Mouse (Mus musculus) kidney, postnatal 14 days (tissue): ENCODE data around the gene Adamtsl3.
A peak's percentile ranks its signal among the peaks of the same experiment; 100 is the strongest.

Experiments used
- DNase-seq: peaks from one replicate; pipeline ENCODE4 v3.0.0; 2022; ENCODE audit warnings: mixed read lengths

Gene Adamtsl3

GRCm38 (mm10) chr7:82424281-82424680, 88.8 kb downstream of the Adamtsl3 start:
- no peak for DNase-seq

- no peak for DNase-seq
Observed at GRCm38 (mm10) chr7:82425374-82425773, 89.9 kb downstream of the Adamtsl3 start.

- DNase-seq = no peak
Observed at GRCm38 (mm10) chr7:82429447-82429846, 94.0 kb downstream of the Adamtsl3 start.

- no peak for DNase-seq
Observed at GRCm38 (mm10) chr7:82431572-82431971, 96.1 kb downstream of the Adamtsl3 start.

- no peak for DNase-seq
Observed at GRCm38 (mm10) chr7:82433226-82433625, 97.7 kb downstream of the Adamtsl3 start.

DNA sequence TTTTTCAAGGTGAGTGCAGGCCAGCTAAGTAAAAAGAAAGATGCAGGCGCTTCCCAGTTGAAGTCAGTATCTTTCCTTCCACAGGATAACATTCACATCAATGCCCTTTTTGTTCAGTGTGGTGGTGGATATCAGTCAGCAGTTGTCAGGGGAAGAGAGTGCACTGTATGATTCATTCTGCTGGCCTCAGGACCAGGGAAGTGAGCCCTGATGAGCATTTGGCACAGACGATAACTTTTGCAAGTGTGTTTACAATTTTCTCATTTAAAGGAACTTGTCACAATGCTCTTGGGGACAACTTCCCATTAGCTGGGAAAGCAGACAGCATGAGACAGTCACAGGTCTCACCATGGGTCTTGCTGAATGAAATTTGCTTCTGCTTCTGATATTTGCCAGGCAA, 122.9 kb downstream of the Adamtsl3 start:
- DNase-seq = no peak

DNA sequence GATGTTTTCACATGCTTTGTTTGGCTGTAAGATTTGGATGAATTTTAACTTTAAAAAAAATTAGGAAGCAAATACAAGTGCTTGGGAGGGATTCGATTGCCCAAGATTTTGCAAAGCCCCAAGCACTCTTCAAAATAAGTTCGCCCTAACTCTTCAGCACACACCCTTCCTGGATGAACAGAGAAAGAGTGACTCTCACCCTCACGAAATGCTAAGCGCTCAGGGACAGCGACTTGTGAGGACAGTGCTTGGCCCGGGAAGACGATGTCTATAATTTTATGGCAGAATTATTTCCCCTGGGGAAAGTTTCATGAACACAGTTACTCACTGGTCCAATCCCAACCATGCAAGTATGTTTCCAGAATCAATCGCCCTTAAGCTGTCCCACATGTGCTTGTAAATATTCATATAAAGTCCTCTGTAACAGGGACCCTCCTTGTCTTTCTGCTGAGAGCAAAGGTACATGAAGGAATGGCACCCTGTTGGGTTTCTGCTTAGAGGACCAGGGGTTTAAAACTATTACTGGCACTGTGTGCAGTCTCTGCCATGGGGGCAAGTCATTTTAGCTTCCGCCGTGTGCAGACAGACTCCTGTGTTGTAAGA, 127.5 kb downstream of the Adamtsl3 start:
- no peak for DNase-seq

GRCm38 (mm10) chr7:82464364-82464763, 128.9 kb downstream of the Adamtsl3 start:
- no peak for DNase-seq

- no peak for DNase-seq
Observed at GRCm38 (mm10) chr7:82465437-82465836, 129.9 kb downstream of the Adamtsl3 start.

DNA sequence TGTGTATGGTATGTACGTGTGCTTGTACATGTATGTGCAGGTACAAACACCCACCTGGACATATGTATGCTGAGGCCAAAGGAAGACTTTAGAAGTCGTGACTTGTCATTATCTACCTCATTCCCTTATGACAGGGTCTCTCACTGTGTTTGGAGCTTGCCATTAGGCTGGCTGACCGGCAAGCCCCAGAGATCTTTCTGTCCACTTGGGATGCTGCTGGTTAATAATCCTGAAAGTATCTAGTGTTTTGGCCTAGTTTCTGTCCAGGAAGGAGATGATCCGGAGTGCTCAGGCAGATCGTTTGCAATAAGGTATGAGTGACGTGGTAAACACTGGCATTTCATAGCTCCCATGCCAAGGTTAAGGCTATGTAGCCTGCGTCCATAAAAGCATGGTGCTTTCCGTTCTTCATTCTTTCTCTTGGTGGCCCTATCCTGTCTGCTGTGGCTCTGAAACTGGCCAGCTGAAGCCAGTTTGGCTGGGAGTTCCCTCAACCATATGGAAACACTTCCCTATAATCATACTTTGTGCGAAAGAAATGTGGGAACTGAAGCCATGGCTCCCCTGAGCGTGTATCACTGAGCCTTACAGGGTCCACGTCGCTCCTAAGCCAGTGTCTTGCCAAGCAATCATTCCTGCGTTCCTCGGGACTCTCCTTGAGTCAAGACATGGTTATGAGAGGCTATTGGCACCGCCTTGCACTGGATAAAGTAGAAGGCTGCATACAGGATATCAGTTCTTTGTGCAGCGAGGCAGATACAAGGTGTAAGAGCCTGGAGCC, 141.1 kb downstream of the Adamtsl3 start:
- no peak for DNase-seq

DNA sequence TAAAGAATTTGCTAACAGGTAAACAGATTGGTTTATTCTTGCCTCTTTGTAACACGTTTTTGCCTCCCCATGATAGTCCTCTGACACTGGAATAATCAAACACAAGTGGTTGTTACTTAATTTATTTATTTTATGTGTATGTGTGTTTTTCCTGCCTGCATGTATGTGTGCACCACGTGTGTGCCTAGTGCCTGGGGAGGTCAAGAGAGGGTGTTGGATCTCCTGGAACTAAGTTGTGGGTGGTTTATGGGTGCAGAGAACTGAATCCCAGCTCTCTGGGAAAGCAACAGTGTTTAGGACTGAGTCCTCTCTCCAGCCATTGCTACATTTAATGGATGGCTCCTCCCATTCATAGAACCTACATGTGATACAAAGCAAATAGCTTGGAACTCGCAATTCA, 143.0 kb downstream of the Adamtsl3 start:
- no peak for DNase-seq

DNA sequence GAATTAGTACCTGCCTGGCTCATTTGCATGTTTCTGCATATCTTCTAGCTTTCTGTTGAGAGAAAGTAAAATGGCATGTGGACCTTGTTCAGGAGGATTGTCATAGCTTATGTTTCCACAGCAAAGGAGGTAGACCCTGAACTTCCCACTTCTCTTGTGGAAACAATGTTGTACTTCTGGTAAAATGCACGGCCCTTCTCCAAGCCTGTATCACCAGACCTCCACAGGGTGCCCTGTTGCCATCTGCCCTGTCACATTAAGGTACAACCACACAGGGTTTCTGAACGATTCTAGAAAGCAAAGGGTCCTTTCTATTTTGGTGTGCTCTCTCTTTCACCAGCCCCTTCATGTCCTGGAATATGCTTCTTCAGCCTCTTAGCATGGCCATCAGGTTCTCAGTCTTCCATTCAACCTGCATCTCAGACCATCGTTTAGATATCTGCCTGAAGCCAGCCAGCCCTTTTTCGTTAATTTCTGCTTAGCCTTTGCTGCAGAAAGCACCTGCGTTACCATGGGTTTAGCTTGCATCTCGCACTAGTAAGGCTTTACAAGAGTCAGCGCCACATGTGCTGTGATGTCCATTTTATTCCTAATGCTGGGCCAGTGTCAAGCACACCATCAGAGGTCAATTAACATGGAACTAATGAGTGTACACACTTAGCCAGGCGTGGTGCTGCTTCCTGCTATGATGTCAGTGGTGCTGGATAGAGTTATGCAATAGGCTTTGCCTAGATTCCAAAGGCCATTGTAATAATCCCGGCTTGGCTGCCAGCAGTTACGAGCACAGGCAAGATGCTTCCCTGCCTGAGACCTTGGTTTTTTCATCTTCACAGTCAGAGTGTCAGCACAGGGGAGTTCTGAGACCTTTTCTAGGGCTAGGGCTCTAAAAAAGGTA, 143.6 kb downstream of the Adamtsl3 start:
- DNase-seq = peak; percentile 14

GRCm38 (mm10) chr7:82483426-82483825, 147.9 kb downstream of the Adamtsl3 start:
- DNase-seq = no peak

DNA sequence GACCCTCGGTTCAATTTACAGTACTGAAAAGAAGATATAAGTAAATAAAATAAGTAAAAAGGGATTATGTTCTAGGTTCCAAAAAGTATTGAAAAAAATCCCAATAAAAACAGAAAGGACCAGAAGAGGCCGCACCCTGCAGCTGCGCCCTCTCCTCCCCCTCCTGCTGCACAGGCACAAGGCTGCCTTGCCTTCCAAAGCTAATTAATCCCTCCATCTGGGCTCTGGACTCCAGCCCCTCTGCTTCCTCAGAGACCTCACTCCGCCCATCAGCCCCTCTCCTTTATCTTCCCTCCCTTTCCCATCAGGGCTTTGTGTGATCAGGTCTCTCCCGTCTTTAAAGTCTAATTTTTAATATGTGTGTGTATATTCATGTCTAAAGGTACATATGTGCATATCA, 149.3 kb downstream of the Adamtsl3 start:
- no peak for DNase-seq

GRCm38 (mm10) chr7:82485344-82485954, 150.0 kb downstream of the Adamtsl3 start:
- no peak for DNase-seq

DNA sequence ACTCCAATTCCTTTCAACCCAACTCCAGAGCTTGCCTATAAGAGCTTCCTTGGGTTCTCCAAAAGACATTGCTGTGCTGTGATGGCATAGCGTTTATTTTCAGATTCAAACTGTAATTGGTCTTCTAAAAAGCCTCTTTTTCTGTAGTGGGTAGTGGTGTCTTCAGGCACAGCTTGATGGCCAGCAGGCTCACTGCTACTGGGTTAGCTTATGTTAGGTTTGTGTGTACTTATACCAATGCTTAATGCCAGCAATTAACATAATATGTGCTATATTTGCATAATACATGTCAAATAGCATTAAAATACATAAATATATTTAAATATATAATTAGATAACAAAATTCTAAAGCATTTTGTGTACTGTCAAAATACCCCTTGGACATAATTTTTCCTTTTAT, 155.5 kb downstream of the Adamtsl3 start:
- no peak for DNase-seq

DNA sequence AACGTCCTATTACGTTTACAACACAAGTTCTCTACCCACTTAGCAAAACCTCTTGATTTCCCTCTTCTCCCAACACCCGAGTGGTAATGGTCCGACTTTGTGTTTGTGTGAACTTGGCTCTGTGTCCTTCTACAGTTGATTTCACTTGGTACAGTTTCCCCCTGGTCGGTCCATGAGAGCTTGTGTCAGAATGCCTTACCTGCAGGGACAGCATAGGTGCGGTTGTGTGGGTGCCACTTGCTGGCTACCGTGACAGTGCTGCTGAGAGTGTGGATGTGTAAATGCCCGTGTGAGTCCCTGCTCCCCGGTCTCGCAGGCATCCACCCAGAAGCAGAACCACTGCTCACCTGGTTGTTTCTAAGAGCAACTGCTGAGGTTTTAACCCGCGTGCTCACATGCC, 157.4 kb downstream of the Adamtsl3 start:
- no peak for DNase-seq

GRCm38 (mm10) chr7:82494220-82494619, 158.7 kb downstream of the Adamtsl3 start:
- no peak for DNase-seq

GRCm38 (mm10) chr7:82497064-82497463, 161.6 kb downstream of the Adamtsl3 start:
- no peak for DNase-seq

- DNase-seq = no peak
Observed at GRCm38 (mm10) chr7:82501306-82501705, 165.8 kb downstream of the Adamtsl3 start.

- DNase-seq = no peak
Observed at GRCm38 (mm10) chr7:82502511-82502910, 167.0 kb downstream of the Adamtsl3 start.

GRCm38 (mm10) chr7:82504101-82504500, 168.6 kb downstream of the Adamtsl3 start:
- DNase-seq = peak; percentile 56

- no peak for DNase-seq
Observed at GRCm38 (mm10) chr7:82530583-82530982, 195.1 kb downstream of the Adamtsl3 start.
